Mouse (Mus musculus) embryo, embryonic 10 days (tissue): ENCODE results near the gene Adcy3.
A peak's percentile ranks its signal among the peaks of the same experiment; 100 is the strongest.

Experiments used
- DNase-seq: peaks from one replicate; pipeline ENCODE4 v3.0.0-alpha.2; 2015; ENCODE audit warnings: low spot score

Gene Adcy3

GRCm38 (mm10) chr12:4132941-4133846 is at the start of gene Adcy3:
Adcy3 (plus strand) TSS chr12:4133103.
- DNase-seq: peak; percentile 73

- DNase-seq: no peak
Observed at GRCm38 (mm10) chr12:4083441-4083840, 49.5 kb upstream of the Adcy3 start.

GRCm38 (mm10) chr12:4107383-4107782 is 25.5 kb upstream of the Adcy3 start:
- DNase-seq: peak; percentile 85

- DNase-seq: no peak
Observed at GRCm38 (mm10) chr12:4116132-4116531, 16.8 kb upstream of the Adcy3 start.

- no peak for DNase-seq
Observed at GRCm38 (mm10) chr12:4117136-4117535, 15.8 kb upstream of the Adcy3 start.

- no peak for DNase-seq
Observed at GRCm38 (mm10) chr12:4117579-4117978, 15.3 kb upstream of the Adcy3 start.

GRCm38 (mm10) chr12:4127346-4127745 is 5.6 kb upstream of the Adcy3 start:
- DNase-seq: no peak

- peak; percentile 14 for DNase-seq
Observed at GRCm38 (mm10) chr12:4133847-4134212, 927 bp downstream of the Adcy3 start.

GRCm38 (mm10) chr12:4143179-4143578 is 10.3 kb downstream of the Adcy3 start:
- DNase-seq: no peak

GRCm38 (mm10) chr12:4150936-4151335 is 18.0 kb downstream of the Adcy3 start:
- no peak for DNase-seq

GRCm38 (mm10) chr12:4151969-4152368 is 19.1 kb downstream of the Adcy3 start:
- no peak for DNase-seq

- no peak for DNase-seq
Observed at GRCm38 (mm10) chr12:4157466-4157865, 24.6 kb downstream of the Adcy3 start.

- DNase-seq: no peak
Observed at GRCm38 (mm10) chr12:4158179-4158578, 25.3 kb downstream of the Adcy3 start.

GRCm38 (mm10) chr12:4158868-4159632 is 26.1 kb downstream of the Adcy3 start:
- DNase-seq: no peak

GRCm38 (mm10) chr12:4160322-4160721 is 27.4 kb downstream of the Adcy3 start:
- peak; percentile 34 for DNase-seq

GRCm38 (mm10) chr12:4162886-4163285 is 30.0 kb downstream of the Adcy3 start:
- DNase-seq: no peak

GRCm38 (mm10) chr12:4166970-4167369 is 34.1 kb downstream of the Adcy3 start:
- no peak for DNase-seq

- DNase-seq: no peak
Observed at GRCm38 (mm10) chr12:4169058-4169457, 36.2 kb downstream of the Adcy3 start.

- no peak for DNase-seq
Observed at GRCm38 (mm10) chr12:4169622-4170021, 36.7 kb downstream of the Adcy3 start.

- no peak for DNase-seq
Observed at GRCm38 (mm10) chr12:4173108-4173790, 40.3 kb downstream of the Adcy3 start.

- peak; percentile 45 for DNase-seq
Observed at GRCm38 (mm10) chr12:4178839-4179238, 45.9 kb downstream of the Adcy3 start.

- DNase-seq: no peak
Observed at GRCm38 (mm10) chr12:4179671-4180233, 46.8 kb downstream of the Adcy3 start.
